Mouse (Mus musculus) thymus, adult 2 months (tissue): ENCODE results near the gene Vti1a. TPM values are rescaled to one million over a fixed set of nuclear protein-coding genes. Genes with fewer than 3 reads are reported as not detected.

Source experiments
- DNase-seq: peaks from one replicate; pipeline ENCODE4 v3.0.0; 2021
- H3K27ac ChIP-seq: fragments of 200-500 bp; 2 replicates; pipeline ENCODE4 v1.5.1; 2012; ENCODE audit warnings: low read length, control low read depth; ENCODE audit not compliant: control insufficient read depth, insufficient read depth
- H3K27me3 ChIP-seq: fragments of 200-500 bp; 2 replicates; pipeline ENCODE4 v1.6.1; 2012; ENCODE audit warnings: mild to moderate bottlenecking, low read length, moderate library complexity, mixed read lengths; ENCODE audit not compliant: control insufficient read depth, insufficient read depth
- H3K36me3 ChIP-seq: fragments of 200-500 bp; 2 replicates; pipeline ENCODE4 v1.6.1; 2012; ENCODE audit warnings: mild to moderate bottlenecking, low read length, moderate library complexity; ENCODE audit not compliant: control insufficient read depth, insufficient read depth
- H3K4me1 ChIP-seq: fragments of 200-500 bp; replicated peaks from 2 replicates; pipeline ENCODE4 v1.6.1; 2012; ENCODE audit warnings: low read length; ENCODE audit not compliant: control insufficient read depth, insufficient read depth
- H3K4me3 ChIP-seq: fragments of 200-500 bp; 2 replicates; pipeline ENCODE4 v1.5.1; 2012; ENCODE audit warnings: mild to moderate bottlenecking, low read length, control low read depth, moderate library complexity; ENCODE audit not compliant: control insufficient read depth, insufficient read depth
- CTCF ChIP-seq: fragments of 200-500 bp; IDR thresholded peaks from 2 replicates; pipeline ENCODE4 v1.5.1; 2012; ENCODE audit warnings: mild to moderate bottlenecking, control low read depth, low read length, moderate library complexity, borderline replicate concordance; ENCODE audit not compliant: control insufficient read depth, poor library complexity, insufficient read depth; ENCODE audit errors: extremely low read depth
- POLR2A ChIP-seq: fragments of 200-500 bp; IDR thresholded peaks from 2 replicates; pipeline ENCODE4 v1.6.1; 2012; ENCODE audit warnings: mild to moderate bottlenecking, low read length, control low read depth, moderate library complexity; ENCODE audit not compliant: control insufficient read depth, poor library complexity, insufficient read depth; ENCODE audit errors: extremely low read depth
- WGBS: fragments of 180-500 bp; shearing (Covaris S2); methylation state at CpG from one replicate; pipeline ENCODE4 v1.1.7; 2018; 5-methylcytosine and 5-hydroxymethylcytosine counted together
- polyA plus RNA-seq: library from polyadenylated mRNA; depleted of rRNA; stranded (reverse); fragments of >200 nt; gene quantifications from 2 replicates; pipeline ENCODE4 v1.2.3, GENCODE M21; 2012; rRNA removed

The Vti1a gene
- polyA plus RNA-seq = 13.9 and 15.4 TPM in 2 replicates

DNA sequence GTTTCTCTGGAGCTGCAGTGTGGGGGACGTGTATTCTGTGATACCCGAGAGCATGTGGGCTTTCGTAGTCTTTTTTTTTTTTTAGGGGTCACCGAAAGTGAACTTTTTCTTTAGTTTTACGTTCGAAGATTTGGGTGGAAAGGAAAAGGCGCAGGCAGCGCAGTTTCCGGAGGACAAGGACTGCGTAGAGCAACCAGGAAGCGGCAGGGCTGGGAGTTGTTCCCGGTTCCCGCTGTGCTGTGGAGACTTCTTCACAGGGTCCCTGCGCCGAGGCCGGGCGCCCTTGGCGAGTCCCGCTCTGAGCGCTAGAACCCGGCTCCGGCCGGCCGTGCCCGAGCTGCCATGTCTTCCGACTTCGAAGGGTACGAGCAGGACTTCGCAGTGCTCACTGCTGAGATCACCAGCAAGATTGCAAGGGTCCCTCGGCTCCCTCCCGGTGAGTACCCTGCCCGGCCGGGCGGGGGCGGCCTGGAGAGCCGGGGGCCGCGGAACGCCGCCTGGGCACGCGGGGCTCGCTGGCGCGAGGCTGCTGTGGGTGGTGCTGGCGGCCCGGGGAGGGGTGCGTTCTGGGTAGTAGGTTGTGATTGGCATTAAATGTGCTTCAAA, at the start of gene Vti1a:
Gene Vti1a, plus strand, starts transcription at position 187 of the 606 bp plus-strand sequence.
- H3K27me3 ChIP-seq = no peaks in the 10 kb centered on the region
- H3K4me1 ChIP-seq = no peaks in the 10 kb centered on the region
- peaks cover 4% of the 10 kb centered on the region for H3K36me3 ChIP-seq
- peak; percentile 81 for DNase-seq
- H3K4me3 ChIP-seq = peak within 1 kb of the TSS; percentile 98
- peak within 1 kb of the TSS; percentile 69 for H3K27ac ChIP-seq
- whole genome bisulfite sequencing = under 1% methylated on average over 48 of the region's 48 CpGs
- TF ChIP-seq POLR2A = no peak
- peak; percentile 90 for TF ChIP-seq CTCF

DNA sequence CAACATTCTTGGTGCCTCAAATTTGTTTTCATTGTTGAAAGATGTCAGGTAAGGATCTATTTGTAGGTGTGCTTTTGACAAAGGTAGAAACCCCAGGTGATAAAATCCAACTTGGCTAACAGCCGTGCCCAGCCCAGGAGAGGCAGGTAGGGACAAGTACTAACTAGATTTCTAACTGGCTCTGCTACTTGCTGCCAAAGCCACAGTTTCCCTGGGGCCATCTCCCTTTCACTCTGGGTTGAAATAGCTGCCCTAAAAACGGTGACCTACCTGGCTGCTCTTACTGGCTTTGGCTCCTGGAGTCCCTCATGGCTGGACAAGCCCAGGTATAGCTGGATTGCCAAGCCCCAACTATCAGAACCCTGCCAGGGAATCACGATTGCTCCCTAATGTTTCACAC, 49.3 kb upstream of the Vti1a start:
- no peaks in the 10 kb centered on the region for H3K27me3 ChIP-seq
- WGBS = 92% methylated on average over 3 of the region's 3 CpGs
- no peak for DNase-seq
- TF ChIP-seq CTCF (no peak), POLR2A (no peak)
- no peak overlapping the region for H3K27ac ChIP-seq
- peaks cover 8% of the 10 kb centered on the region for H3K36me3 ChIP-seq
- no peak overlapping the region for H3K4me3 ChIP-seq
- H3K4me1 ChIP-seq = peaks cover 6% of the 10 kb centered on the region

DNA sequence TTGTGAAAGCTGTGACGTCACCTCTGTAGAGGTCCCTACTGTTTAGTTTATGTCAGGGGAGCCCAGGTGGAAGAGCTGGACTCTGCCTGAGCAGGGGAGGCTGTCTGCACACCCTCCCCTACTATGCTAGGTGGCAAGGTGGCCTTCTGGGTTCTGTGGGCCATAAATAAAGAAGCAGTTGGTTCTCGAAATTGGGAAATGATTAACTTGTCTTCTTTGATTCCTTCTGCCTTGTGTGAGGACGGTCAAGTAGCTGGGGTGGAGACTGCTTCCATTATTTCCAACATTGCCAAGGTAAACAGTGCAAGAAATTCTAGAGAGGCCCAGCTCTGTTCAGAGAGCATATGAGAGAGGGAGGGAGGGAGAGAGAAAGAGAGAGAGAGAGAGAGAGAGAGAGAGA, 47.9 kb upstream of the Vti1a start:
- H3K27me3 ChIP-seq = no peaks in the 10 kb centered on the region
- no peak overlapping the region for H3K27ac ChIP-seq
- no peak overlapping the region for H3K4me3 ChIP-seq
- peaks cover 6% of the 10 kb centered on the region for H3K4me1 ChIP-seq
- H3K36me3 ChIP-seq = peaks cover 16% of the 10 kb centered on the region
- no peak for DNase-seq
- TF ChIP-seq POLR2A (no peak), CTCF (no peak)
- WGBS = 82% methylated on average over 3 of the region's 3 CpGs

DNA sequence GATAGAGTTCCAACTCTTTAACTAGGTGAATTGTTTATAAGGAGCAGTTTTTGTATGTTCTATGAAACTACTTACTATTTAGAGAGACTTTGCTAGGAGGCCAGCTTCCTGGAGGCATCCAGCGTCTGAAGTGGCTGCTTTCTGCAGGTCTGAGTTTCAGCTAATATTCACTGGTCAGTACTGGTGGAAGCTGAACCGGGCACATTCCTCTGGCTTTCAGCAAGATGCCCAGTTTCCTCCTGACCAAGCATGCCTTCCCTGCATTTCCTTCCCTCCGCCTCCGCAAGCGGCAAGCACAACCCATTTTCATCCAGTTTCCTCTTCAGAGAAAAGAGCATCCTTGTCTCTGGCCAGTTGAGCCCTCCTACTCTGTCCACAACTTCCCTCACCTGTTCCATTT, 47.0 kb upstream of the Vti1a start:
- Histone ChIP-seq H3K27me3 (no peaks in the 10 kb centered on the region), H3K4me3 (no peak overlapping the region), H3K4me1 (peaks cover 6% of the 10 kb centered on the region), H3K36me3 (peaks cover 20% of the 10 kb centered on the region), H3K27ac (no peak overlapping the region)
- DNase-seq = no peak
- WGBS = 93% methylated on average over 5 of the region's 5 CpGs
- no peak for TF ChIP-seq POLR2A
- TF ChIP-seq CTCF = no peak

DNA sequence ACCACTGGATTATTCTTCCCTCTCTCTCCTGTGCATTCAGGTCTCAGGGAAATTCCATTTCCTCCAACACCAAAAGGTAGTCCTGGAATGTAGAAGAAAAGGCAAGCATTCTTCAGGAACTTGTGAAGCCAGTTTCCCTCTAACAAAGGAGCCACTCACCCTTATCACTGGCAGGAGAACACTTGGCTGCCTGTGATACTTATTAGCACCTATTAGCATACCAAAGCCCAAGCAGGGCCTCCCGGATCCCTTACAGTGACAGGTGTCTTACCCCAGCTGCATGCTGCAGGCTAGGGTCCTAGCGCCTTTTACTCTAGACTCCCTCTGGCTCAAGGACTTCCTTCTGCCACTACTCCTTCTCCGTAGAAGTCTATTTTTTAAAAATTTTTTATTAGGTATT, 44.6 kb upstream of the Vti1a start:
- no peak overlapping the region for H3K27ac ChIP-seq
- no peak overlapping the region for H3K4me3 ChIP-seq
- H3K27me3 ChIP-seq = no peaks in the 10 kb centered on the region
- 100% methylated on average over 3 of the region's 3 CpGs for WGBS
- DNase-seq = no peak
- TF ChIP-seq POLR2A = no peak
- no peak for TF ChIP-seq CTCF
- peaks cover 6% of the 10 kb centered on the region for H3K4me1 ChIP-seq
- H3K36me3 ChIP-seq = peaks cover 20% of the 10 kb centered on the region

DNA sequence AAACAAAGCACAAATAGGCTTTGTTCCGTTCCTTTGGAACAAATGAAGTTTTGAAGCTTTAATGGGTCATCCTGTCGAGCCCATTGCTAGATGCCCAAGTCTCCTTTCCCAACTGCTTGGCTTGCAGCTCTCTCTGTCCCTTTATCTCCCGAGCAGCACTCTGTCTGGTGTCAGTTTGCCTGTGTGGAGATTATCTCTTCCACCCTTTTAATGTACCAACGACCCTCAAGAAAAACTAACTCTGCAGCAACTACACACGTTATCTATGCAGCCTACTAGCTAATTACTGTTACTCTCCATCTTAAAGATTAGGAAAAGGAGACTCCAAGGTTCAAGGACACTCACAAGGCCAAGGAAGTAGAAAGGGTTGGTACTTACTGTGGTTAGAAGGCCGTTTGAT, 42.8 kb upstream of the Vti1a start:
- H3K36me3 ChIP-seq = peaks cover 27% of the 10 kb centered on the region
- H3K27ac ChIP-seq = no peak overlapping the region
- H3K4me1 ChIP-seq = peaks cover 3% of the 10 kb centered on the region
- WGBS = 94% methylated on average over 6 of the region's 6 CpGs
- DNase-seq = no peak
- no peak for TF ChIP-seq CTCF
- TF ChIP-seq POLR2A = no peak
- H3K4me3 ChIP-seq = no peak overlapping the region
- no peaks in the 10 kb centered on the region for H3K27me3 ChIP-seq

DNA sequence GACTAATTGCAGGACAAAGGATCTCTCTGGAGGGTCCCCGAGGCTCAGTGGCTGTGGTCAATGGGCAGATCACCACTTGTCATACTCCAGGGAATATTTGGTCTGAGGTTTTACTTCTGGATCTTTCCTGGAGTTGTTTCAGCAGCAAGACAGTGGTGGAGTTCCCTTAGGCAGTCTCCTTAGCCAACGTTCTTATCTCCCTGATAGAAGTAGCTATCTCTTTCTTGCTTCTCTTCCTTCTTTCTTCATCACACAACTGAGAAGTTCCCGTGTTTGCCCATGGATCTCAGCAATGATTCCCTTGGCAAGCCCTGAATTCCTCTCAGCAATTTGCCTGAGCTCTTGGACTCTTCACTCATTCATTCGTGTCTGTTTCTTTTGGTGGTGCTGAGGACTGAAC, 40.0 kb upstream of the Vti1a start:
- WGBS = 97% methylated on average over 4 of the region's 4 CpGs
- H3K36me3 ChIP-seq = peaks cover 36% of the 10 kb centered on the region
- H3K4me1 ChIP-seq = no peaks in the 10 kb centered on the region
- no peak for DNase-seq
- no peaks in the 10 kb centered on the region for H3K27me3 ChIP-seq
- H3K27ac ChIP-seq = no peak overlapping the region
- no peak overlapping the region for H3K4me3 ChIP-seq
- TF ChIP-seq POLR2A = no peak
- no peak for TF ChIP-seq CTCF
